Mouse (Mus musculus) small intestine, adult 2 months (tissue): ENCODE results near the gene Gm19345.

Experiments used
- CTCF ChIP-seq: fragments of 200-500 bp; IDR thresholded peaks from 2 replicates; pipeline ENCODE4 v1.5.1; 2012; ENCODE audit warnings: low read depth, mild to moderate bottlenecking, control low read depth, inconsistent platforms, low read length, moderate library complexity, mixed read lengths; ENCODE audit not compliant: insufficient replicate concordance, insufficient read length; ENCODE audit errors: extremely low read depth
- POLR2A ChIP-seq: fragments of 200-500 bp; IDR thresholded peaks from 2 replicates; pipeline ENCODE4 v1.6.1; 2012; ENCODE audit warnings: low read depth, mild to moderate bottlenecking, control low read depth, inconsistent platforms, low read length, moderate library complexity

GRCm38 (mm10) chr7:19815296-19816223, 36.2 kb upstream of the Gm19345 start:
- TF ChIP-seq CTCF (no peak), POLR2A (no peak)
